Mouse (Mus musculus): ENCODE measurements around the gene Tmem132b.
A peak's percentile ranks its signal among the peaks of the same experiment; 100 is the strongest.

Tmem132b gene

DNA sequence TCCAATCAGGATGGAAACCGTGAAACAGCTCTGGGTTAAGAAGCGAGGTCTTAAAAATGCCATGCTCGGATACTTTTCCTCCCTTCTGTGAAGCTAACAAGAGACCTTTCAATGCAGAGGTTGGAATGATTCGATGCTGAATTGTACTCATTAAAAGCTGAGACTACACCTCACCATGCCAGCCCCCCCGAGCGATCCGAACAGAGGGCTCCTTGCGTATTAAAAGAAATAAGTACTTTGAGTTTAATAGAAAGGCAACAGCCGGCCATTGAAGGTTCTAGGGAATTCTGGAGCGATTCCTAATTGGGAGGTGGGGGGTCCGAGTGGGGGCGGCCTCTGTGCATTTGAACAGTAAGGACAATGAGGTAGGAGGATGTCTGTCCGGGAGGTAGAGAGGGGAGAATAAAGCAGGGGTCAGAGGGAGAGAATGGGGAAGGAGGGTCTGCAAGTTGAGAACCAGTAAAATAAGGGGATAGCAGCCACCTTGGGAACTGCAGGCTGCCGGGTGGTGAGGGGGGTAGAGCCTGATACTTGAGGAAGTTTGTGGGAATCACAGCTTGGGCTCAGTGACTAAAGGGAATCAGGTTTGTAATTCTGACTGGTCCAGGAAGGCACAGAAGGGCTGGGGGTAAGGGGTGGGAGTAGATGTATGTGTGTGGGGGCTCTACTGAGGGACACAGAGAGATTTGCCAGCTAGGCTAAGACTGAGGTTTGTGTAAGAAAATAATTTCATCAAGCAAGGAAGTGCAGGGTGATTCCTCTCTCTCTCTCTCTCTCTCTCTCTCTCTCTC is 127.6 kb downstream of the Tmem132b start:
- peak; percentile 12 for DNase-seq (ENCODE audit: low read depth, low spot score)

DNA sequence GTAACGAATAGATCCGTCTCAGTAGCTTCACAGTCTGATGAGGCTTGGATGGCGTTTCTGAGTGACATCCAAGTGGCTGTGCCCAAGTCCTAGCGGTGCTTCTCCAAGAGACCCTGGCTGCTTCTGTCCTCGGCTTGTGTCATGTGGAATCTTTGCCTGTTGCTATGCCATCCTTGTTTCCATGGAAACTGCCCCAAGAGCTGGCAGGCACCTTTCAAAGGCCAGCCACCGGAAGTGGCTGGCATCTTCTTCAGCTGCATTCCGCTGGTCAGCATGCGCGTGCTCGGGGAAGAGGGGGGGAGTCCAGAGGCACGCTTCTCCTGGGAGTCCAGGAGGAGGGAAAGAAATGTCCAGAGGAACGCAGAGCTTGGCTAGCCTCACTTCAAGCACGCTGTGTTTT is 144.0 kb downstream of the Tmem132b start:
- peak; percentile 42 for DNase-seq (ENCODE audit: low read depth, low spot score)

DNA sequence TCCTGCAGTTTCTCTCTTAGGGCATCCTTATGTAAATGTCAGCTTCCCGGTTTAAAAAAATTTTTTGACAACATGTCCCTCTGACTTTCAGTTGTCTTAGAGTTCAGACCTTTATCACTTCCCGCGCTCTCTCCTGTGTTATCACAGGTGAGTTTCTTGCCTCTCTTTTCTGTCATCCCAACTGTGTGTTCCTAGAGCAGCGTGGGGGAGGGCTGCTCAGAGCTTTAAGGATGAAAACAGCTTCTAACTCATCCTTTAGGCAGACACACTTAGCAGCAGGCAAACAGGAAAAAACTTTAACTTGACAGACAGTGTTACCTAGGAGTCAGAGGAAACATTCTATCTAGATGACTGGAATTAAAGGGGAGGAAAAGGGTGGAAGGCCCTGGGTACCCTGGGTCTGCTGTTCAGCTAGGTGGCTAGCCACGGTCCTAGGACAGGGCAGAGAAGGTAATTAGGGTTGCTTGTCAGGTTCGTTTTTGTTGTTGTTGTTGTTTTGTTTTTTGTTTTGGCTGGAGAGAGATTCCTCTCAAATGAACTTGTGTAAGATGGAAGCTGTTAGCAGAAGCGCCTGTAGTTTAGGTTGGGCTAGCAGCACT is 144.6 kb downstream of the Tmem132b start:
- DNase-seq (ENCODE audit: low read depth, low spot score), result no peak

DNA sequence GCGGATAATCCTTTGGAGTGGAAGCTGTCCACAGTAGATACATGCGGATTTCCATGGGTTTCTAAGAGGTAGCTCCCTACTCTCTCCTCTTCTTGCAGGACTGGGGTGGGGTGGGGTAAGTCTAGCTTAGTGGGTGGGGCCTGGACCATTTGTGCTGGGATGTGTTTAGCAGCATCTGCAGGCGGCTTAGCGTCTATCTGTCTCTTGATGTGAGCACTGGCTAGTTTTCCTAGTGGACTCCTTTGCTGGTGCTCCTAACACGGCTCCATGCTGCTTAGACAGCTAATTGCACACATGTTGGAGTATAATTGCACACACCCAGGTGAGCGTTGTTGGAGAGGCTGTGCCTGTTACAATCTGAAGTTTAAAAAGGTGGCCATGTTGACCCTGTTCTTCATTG is 149.3 kb downstream of the Tmem132b start:
- no peak for DNase-seq (ENCODE audit: low read depth, low spot score)

DNA sequence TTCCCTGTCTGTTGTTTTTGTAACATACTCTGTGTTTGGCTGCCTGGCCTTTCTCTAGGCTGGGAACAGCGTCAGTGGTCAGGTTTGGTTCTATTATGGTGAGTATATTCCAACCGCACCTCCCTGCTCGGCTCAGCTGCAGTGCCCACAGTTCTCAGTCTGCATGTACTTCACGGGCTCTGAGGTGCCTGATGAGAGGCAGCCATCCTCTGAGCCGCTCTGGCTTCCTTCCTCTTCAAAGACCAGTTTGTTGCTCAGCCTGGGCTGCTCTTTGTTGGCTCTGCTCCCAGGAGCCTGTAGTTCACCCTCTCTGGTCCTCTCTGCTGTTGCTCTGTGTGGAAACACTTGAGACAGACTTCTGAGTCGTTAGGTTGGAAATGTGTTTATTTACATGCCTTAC is 151.9 kb downstream of the Tmem132b start:
- DNase-seq (ENCODE audit: low read depth, low spot score), result no peak

DNA sequence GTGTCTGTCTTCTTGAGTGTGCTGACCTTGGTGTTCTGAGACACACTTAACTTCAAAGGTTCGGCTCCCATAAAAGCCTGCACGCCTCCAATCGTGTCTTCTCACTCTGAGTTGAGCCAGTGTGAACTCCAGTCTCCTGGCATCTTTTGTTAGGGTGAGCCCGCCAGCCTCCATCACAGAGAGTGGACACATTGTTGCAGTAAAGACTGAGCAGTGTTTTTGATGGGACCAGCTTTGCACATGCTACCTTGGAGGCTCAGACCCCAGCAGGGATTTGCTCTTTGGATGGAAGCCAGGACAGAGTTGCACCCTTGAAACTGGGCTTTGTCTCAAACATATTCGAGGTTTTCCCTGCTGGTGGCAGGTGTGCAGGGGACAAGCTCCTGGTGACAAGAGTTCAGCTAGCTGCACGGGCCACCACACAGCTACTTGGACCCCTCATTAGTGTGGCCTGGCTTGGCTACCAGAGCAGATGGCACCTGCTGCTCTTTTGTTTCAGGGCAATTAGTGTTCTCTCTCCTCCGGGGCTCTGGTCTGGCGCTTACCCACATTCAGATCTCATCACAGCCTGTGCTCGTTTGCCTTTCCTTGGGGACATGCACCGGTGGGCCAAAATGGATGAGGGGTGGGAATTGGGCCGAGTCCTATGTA is 154.2 kb downstream of the Tmem132b start:
- no peak for DNase-seq (ENCODE audit: low read depth, low spot score)

DNA sequence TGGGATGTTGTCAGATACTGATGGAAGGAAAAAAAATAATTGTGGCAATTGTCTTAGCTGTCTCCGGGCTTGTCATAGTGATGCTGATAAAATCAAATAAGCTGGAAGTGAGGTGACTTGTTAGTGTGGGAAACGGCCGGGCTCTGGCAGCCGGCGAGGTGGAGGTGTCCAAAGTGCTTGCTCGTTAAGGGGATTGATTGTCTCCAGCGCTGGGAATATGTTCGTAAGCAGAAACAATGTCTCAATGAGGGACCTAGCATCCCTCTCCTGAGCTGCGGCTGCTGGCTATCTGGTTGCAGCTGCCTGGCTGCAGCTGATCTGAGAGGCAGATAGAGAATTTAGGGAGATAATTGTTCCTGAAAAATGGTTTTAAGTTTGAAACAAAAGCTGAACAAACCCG is 161.0 kb downstream of the Tmem132b start:
- DNase-seq (ENCODE audit: low read depth, low spot score), result no peak

DNA sequence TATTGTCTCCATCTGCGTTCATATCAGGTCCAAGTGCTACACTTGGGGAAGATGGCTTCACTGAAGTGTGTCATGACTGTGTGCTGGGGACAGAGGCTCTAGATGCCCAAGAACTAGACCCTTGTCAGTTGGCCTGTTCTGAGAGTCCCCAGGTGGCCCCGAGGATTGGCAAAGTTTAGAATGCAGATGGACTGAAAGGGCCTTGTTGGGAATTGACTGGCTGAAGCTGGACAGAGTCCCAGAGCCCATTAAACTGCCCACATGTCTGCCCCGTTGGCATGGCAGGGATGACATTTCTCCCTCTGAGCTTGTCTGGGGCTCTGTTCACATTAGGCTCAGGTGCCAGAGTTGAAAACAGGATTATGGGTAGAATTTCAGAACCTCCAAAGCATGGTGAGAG is 167.8 kb downstream of the Tmem132b start:
- no peak for DNase-seq (ENCODE audit: low read depth, low spot score)

DNA sequence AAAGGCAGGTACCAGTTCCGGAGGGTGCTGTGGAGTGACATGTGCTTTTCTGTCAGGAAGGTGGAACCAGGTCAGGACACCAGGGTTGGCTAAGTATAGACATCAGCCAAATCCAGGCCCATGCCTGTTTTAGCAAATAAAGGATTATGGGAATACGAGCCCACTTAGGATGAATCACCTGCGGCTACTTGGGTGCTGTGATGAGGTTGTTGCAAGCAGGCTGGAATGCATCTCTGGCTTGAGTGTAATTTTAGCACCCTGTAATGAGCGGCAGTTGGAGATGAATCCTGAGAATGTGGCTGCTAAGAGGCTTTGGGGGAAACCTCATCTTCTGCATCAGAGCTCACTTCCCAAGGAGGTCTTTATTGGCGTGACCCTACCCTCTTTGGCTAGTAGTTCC is 168.7 kb downstream of the Tmem132b start:
- DNase-seq (ENCODE audit: low read depth, low spot score), result no peak

DNA sequence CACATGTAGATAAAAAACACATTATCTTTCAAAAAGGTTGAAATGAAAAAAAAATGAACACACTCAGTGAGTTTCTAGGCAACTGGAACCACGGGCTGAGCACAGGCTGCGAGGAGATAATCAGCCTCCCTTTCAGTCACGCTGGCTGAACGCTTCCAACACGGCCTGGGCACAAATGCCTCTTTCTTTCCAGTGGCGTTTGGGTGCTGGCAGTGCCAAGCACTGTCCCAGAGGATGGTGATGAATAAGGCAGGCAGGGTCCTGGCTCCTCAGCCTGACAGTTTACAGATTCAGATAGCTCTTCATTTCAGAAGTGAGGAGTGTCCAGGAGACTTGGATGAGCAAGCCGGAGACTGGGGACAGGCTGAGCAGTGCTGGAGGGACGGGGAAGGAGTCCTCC is 173.8 kb downstream of the Tmem132b start:
- DNase-seq (ENCODE audit: low read depth, low spot score), result no peak

DNA sequence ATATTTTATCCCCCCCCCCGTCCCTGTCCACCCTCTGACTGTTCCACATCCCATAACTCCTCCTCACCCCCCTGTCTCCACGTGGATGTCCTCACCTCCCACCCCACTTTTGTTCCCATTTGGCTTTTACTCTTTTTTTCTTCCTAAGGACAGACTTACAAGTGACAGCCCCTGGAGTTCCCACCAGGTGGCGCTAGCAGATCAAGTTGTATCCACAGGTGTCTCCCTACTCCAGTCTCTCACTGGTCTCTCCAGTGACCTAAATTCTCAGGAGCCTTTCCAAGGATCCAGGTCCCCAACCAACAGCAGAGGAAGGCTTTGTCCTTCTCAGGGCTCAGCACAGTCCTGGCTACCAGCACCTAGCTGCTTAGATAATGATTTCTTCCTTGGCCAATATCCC is 177.6 kb downstream of the Tmem132b start:
- DNase-seq (ENCODE audit: low read depth, low spot score), result peak; percentile 82

DNA sequence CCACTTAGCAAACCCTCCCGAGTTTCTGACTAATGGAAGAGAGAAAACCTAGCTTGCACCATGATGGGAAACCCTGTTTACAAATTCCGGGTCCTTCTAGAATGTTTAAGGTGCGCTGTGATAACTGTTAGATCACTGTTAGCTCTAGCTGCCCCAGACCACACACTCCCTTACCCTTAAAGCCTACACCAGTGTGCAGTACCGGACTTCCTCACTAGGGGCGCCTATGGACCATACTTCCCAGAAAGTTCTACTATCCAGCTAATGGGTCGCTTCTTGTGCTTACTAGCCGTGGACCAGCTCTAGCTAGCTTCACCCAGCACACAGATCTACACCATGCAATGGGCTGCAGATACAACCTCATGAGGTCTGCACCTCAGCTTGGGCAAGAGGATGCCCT is 195.2 kb downstream of the Tmem132b start:
- peak; percentile 68 for DNase-seq (ENCODE audit: low read depth, low spot score)

DNA sequence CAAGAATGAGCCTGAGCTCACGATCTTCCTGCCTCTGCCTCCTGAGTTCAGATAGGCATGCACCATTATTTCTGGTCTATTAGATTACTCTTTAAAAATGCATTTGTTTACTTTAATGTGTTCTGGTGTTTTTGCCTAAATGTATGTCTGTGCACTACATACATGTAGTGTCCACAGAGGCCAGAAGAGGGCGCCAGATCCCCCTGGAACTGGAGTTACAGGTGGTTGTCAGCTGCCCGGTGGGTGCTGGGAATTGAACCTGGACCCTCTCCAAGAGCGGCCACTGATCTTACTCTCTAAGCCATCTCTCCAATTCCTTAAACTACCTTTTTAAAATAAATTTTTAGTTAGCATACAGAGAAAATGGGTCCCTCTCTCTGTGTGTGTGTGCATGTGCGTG is 195.9 kb downstream of the Tmem132b start:
- peak; percentile 14 for DNase-seq (ENCODE audit: low read depth, low spot score)

DNA sequence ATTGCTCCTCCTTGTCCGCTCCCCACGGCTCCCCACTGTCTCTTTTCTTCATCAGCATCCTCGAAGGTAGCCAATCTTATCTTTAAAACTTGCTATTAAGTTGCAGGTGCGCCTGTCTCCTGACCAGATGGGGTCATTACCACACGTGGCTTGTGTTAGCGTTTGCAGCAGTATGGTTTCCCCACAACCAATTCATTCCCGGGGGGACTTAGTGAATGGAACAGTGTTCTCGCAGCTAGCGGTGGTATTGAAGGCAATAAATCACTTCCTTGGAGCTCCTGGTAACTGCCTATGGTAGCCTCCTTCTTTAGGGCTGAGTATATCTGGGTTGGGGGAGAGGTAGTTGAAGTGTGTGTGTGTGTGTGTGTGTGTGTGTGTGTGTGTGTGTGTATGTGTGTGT is 196.4 kb downstream of the Tmem132b start:
- DNase-seq (ENCODE audit: low read depth, low spot score), result no peak

DNA sequence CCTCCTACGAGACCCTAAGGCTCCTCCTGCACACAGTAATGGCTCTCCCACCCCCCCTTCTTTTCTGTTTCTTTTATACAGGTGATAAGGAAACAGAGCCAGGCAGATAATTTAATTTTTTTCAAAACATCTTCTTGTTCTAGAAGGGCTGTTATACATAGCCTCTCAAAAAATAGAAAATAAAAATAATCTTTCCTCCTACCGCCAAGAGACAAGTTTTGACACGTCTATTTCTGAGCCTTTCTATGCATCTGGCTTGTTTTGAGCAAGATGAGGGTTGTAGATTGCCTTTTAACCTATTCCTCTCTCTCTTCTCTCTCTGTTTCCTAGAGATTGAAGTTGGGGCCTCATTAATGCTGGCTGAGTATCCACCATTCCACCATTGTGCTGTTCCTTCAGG is 196.9 kb downstream of the Tmem132b start:
- DNase-seq (ENCODE audit: low read depth, low spot score), result no peak

DNA sequence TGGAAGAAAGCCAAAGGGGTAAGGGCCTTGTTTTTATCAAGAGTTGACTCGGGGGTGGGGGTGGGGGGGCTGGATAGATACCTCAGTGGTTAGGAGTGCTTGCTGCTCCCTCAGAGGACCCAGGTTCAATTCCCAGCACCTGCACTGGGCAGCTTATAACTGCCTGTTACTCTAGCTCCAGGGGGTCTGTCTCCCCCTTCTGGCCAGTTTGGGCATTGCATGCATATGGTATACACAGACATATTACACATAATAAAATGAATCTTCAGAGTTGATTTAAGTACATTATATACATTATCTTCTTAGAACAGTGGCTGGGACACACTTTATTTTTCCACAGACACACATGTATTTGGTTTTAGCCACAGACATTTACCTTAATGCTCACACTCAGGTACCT is 202.2 kb downstream of the Tmem132b start:
- DNase-seq (ENCODE audit: low read depth, low spot score), result peak; percentile 52

DNA sequence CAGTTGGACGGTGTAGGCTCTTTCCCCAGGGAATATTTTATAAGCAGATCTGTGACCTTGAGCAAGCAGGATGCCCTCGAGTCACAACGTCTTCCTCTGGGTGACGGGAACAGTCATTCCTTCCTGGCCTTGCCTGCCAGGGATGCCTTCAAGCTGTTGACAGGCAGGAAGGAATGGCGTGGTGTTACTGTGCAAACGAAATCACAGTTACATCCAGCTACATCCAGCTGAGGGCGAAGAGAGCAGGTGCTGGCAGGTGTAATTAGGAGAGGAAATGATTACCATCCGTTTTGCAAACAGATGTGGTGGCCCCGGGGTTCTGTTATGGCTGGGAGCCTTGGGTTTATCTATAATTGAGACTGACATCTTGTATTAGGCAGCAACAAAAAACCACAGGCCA is 205.5 kb downstream of the Tmem132b start:
- DNase-seq (ENCODE audit: low read depth, low spot score), result no peak

DNA sequence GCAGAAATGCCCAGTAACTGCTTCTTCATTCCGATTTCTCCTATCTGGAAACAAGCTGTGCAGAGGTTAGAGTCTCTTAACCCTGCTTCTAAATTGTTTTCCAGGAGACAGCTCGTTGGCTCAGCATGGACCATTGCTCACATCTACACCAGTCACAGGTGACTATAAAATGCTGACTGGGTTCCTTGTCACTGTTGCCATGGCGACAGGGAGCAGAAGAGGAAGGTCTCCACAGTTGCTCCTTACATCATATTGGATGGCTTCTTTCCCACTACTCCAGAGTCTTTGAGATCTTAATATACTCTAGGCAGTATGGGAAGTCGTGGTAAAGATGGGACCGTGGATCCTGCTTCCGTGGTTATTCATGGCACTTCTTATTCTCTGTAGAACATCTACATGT is 211.9 kb downstream of the Tmem132b start:
- DNase-seq (ENCODE audit: low read depth, low spot score), result peak; percentile 28

DNA sequence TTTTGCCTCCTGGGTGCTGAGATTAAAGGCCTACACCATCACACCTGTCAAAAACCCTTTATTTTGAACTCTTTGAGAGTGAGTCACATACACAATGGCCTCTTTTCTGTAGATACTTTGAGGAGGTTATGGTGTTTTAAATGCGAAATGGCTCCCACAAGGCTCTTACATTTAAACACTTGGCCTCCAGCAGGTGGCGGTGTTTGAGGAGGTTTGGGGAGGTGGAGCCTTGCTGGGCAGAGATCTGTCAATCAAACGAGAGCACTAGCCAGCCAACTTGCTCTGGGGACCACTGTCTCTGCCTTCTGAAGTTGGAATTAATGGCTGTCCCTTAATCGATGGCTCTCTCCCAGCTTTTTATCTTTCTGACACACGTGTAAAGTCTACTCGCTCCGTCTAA is 214.2 kb downstream of the Tmem132b start:
- DNase-seq (ENCODE audit: low read depth, low spot score), result peak; percentile 85

DNA sequence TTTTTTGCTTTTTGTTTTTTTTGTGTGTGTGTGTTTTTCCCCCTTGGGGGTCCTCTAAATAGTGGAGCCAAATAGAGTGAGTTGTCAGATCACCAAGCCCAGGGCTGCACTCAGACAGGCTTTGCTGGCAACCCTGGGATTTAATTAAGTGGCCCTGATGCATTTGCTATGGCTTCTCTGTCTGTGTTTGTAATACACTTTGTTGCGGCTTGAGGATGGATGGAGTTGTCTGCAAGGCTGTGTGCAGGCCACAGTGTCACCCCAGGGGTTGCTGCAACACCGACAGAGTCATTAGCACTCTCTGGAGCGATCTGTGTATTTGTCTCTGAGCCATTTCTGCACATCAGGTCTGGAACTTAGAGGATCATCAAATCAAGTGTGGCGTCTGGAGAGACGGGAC is 219.9 kb downstream of the Tmem132b start:
- DNase-seq (ENCODE audit: low read depth, low spot score), result no peak

DNA sequence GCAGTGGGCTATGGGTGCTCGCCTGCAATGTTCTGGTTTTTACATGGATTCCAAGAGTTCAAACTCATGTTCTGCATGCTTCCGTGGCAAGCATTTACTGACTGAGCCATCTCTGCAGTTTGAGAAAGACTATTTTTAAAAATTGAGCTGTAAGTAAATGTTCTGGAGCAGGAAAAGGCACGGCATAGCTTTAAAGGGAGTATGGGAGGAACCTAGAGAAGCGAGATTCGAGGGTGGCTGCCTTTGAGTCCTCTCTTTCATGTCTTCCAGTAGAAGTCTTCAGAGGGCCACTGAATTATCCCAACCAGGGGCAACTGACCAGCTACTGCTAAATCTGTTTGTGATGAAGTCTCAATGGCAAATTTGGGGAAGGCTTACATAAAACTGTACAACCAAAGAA is 221.0 kb downstream of the Tmem132b start:
- DNase-seq (ENCODE audit: low read depth, low spot score), result no peak

DNA sequence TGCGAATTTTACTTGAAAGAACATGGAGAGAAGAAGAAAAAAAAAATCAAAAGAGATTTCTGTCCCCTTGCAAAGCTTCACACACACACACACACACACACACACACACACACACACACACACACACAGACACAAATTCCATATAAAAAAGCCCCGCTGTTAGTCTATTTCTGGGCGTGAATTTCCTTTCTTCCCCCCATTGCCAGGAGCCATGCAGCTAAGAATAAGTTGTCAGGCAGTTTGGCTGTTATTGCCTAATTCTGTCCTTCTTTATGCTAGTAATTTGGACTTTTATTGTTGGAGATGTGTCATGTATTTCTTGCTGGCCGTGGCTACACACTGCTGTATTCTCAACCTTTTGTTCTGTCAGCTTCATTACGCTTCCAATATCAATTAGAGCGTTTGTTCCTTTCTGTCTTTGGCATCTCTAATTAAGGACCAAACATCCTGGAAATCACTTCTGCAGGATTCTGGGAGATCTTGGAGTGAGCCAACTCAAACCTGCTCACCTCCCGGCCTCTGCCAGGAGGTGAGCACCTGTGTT is 225.5 kb downstream of the Tmem132b start:
- no peak for DNase-seq (ENCODE audit: low read depth, low spot score)

DNA sequence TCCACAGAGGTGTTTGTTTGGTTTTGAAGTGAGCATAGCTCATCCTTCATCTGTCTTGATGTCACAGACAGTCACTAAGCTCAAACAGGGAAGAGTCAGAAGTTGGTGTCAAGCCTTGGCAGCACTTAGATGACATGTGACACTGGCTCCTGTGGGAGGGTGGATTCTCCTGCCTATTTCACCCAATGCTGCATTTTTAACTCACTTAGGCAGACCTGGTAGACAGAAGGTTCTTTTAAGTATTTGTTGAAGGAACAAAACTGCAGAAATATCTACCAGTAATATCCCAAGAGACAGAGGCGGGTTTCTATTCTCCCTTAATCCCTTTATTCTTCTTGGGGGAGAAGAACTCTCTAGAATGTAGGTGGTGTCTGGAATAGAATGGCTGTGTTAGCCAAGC is 226.9 kb downstream of the Tmem132b start:
- DNase-seq (ENCODE audit: low read depth, low spot score), result no peak

Data from R1 (cell line).